Mouse (Mus musculus): ENCODE data around the gene Psg17. TPM values are rescaled to one million over a fixed set of nuclear protein-coding genes. Genes with fewer than 3 reads are reported as not detected.

The Psg17 gene
- polyA plus RNA-seq, 1 experiment = not detected

DNA sequence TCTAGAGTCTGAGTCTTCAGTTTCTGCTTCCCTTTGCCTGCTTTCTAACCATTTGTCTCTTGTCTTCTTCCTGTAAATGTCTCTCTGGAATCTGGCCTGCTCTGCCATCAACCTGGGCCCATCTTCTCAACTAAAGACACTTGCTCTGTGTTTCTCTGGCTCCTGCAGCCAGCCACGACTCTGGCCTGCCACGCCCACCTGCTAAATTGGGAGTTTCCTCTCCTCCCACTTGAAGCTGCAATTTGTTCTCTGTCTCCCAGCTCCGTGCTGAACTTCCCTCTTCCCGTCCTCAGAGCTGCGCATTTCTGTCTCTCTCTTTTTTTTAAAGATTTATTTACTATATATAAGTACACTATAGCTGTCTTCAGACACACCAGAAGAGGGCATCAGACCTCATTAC is 23.4 kb upstream of the Psg17 start:
- TF ChIP-seq FOSL1 (IDR thresholded peaks at IDR 0.05; ENCODE audit: insufficient read depth, low read length, poor library complexity, severe bottlenecking) (no peak), MAX (IDR thresholded peaks at IDR 0.05) (no peak), CTCF (IDR thresholded peaks at IDR 0.05; ENCODE audit: control insufficient read depth, insufficient read depth, insufficient read length) (no peak), MYOG (IDR thresholded peaks at IDR 0.05; ENCODE audit: control insufficient read depth, extremely low read depth, insufficient read length) (no peak), CEBPB (IDR thresholded peaks at IDR 0.05; ENCODE audit: low read depth) (no peak), MYOD1 (IDR thresholded peaks at IDR 0.05; ENCODE audit: control insufficient read depth, insufficient read length, low read depth) (no peak), USF1 (IDR thresholded peaks at IDR 0.05; ENCODE audit: low read depth) (no peak)
- no peaks in the 10 kb centered on the region for H3K79me2 ChIP-seq (ENCODE audit: control insufficient read depth, insufficient read depth)
- no peaks in the 10 kb centered on the region for H3K79me3 ChIP-seq (ENCODE audit: low read depth)
- H3ac ChIP-seq (ENCODE audit: control insufficient read depth, insufficient read length, low read depth) = no peak overlapping the region
- no peaks in the 10 kb centered on the region for H3K27me3 ChIP-seq (ENCODE audit: control insufficient read depth, insufficient read depth, insufficient read length)
- H3K36me3 ChIP-seq (ENCODE audit: control insufficient read depth, insufficient read depth) = no peaks in the 10 kb centered on the region
- H3K4me3 ChIP-seq (ENCODE audit: insufficient read depth, poor library complexity, severe bottlenecking) = no peak overlapping the region

DNA sequence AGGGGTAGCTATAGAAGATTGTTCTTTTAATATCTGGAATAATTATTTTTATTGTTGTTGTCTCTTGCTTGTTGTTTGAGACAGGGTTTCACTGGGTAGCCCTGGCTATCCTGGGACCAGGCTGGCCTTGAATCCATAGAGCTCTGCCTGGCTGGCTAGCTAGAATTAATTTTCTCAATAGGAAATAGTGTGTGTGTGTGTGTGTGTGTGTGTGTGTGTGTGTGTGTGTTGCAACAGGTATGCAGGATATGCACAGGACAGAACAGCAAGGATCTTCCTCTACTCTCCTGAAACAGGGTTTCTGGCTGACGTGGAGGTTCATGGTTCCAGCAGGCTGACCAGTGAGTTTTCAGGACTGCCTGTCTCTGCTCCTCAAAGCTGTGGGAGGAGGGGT is 19.8 kb upstream of the Psg17 start:
- H3K4me3 ChIP-seq (ENCODE audit: insufficient read depth, poor library complexity, severe bottlenecking) = no peak overlapping the region
- TF ChIP-seq FOSL1 (IDR thresholded peaks at IDR 0.05; ENCODE audit: insufficient read depth, low read length, poor library complexity, severe bottlenecking) (no peak), CEBPB (IDR thresholded peaks at IDR 0.05; ENCODE audit: low read depth) (no peak), MYOD1 (IDR thresholded peaks at IDR 0.05; ENCODE audit: control insufficient read depth, insufficient read length, low read depth) (no peak), USF1 (IDR thresholded peaks at IDR 0.05; ENCODE audit: low read depth) (no peak), MAX (IDR thresholded peaks at IDR 0.05) (no peak), MYOG (IDR thresholded peaks at IDR 0.05; ENCODE audit: control insufficient read depth, extremely low read depth, insufficient read length) (no peak), CTCF (IDR thresholded peaks at IDR 0.05; ENCODE audit: control insufficient read depth, insufficient read depth, insufficient read length) (no peak)
- H3K79me3 ChIP-seq (ENCODE audit: low read depth) = no peaks in the 10 kb centered on the region
- H3K36me3 ChIP-seq (ENCODE audit: control insufficient read depth, insufficient read depth) = no peaks in the 10 kb centered on the region
- no peaks in the 10 kb centered on the region for H3K79me2 ChIP-seq (ENCODE audit: control insufficient read depth, insufficient read depth)
- no peak overlapping the region for H3ac ChIP-seq (ENCODE audit: control insufficient read depth, insufficient read length, low read depth)
- no peaks in the 10 kb centered on the region for H3K27me3 ChIP-seq (ENCODE audit: control insufficient read depth, insufficient read depth, insufficient read length)

DNA sequence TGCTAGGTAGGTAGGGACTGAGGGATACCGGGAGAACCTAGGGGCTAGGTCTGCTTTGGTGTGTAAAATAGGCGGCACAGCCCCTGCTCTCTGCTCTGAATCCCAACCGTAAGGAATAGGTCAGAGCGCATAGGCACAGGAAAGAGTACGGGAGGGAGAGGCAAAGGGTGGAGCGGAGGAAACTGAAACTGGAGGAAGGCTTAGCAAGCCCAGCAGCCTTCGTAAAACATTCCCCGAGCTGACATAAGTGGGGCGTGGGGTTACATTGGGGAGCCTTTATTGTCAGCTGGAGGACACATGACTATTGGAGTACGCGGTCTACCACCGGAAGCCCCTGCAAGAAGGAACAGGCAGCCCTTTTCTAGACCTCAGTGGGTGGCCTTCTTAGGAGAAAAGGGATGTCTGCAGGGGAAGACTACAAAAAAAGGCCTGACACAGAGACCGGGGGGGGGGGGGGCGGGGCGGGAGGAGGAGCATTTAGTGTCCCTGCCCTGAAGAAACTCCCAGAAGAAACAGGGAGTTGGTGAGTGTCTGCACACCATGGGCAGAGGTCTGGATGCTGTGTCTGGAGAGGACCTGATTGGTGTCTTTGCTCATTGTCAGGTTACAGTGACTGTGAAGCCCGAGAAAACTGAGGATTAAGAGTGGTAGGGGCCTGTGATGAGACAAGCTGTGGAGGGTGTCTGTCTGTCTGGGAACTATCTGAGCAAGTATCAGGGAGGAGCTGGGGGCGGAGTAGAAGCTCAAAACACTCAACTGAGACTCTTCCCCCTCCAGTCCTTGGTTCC is 19.2 kb upstream of the Psg17 start:
- Histone ChIP-seq H3K79me3 (ENCODE audit: low read depth) (no peaks in the 10 kb centered on the region), H3ac (ENCODE audit: control insufficient read depth, insufficient read length, low read depth) (no peak overlapping the region), H3K79me2 (ENCODE audit: control insufficient read depth, insufficient read depth) (no peaks in the 10 kb centered on the region), H3K4me3 (ENCODE audit: insufficient read depth, poor library complexity, severe bottlenecking) (no peak overlapping the region), H3K36me3 (ENCODE audit: control insufficient read depth, insufficient read depth) (no peaks in the 10 kb centered on the region), H3K27me3 (ENCODE audit: control insufficient read depth, insufficient read depth, insufficient read length) (no peaks in the 10 kb centered on the region)
- TF ChIP-seq MYOG (IDR thresholded peaks at IDR 0.05; ENCODE audit: control insufficient read depth, extremely low read depth, insufficient read length) = no peak
- no peak for TF ChIP-seq FOSL1 (IDR thresholded peaks at IDR 0.05; ENCODE audit: insufficient read depth, low read length, poor library complexity, severe bottlenecking)
- no peak for TF ChIP-seq CEBPB (IDR thresholded peaks at IDR 0.05; ENCODE audit: low read depth)
- no peak for TF ChIP-seq MYOD1 (IDR thresholded peaks at IDR 0.05; ENCODE audit: control insufficient read depth, insufficient read length, low read depth)
- no peak for TF ChIP-seq CTCF (IDR thresholded peaks at IDR 0.05; ENCODE audit: control insufficient read depth, insufficient read depth, insufficient read length)
- TF ChIP-seq USF1 (IDR thresholded peaks at IDR 0.05; ENCODE audit: low read depth) = no peak
- TF ChIP-seq MAX (IDR thresholded peaks at IDR 0.05) = no peak

DNA sequence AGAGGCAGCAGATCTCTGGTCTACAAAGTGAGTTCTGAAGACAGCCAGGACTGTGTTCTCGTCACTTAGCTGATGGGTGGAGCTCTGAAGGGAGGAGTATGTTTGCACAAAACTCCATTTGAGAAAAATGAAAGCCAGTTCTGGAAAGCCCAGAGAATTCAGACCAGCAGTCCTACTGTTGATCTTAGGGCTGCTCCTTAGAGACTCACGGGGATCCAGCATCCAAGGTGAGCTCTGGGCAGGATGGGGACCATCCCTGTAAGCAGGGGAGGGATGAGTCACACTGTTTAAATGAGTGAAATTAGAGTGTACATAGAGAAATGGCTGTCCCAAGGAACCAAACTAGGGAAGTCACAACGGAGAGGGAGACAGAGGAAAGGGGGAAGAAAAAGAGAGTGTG is 18.5 kb upstream of the Psg17 start, which contains the start of gene Mill2:
TSS of gene Mill2 (plus strand) at position 102 of the 400 bp plus-strand sequence.
- no peaks in the 10 kb centered on the region for H3K27me3 ChIP-seq (ENCODE audit: control insufficient read depth, insufficient read depth, insufficient read length)
- TF ChIP-seq MYOG (IDR thresholded peaks at IDR 0.05; ENCODE audit: control insufficient read depth, extremely low read depth, insufficient read length) (no peak), CTCF (IDR thresholded peaks at IDR 0.05; ENCODE audit: control insufficient read depth, insufficient read depth, insufficient read length) (no peak), USF1 (IDR thresholded peaks at IDR 0.05; ENCODE audit: low read depth) (no peak), MYOD1 (IDR thresholded peaks at IDR 0.05; ENCODE audit: control insufficient read depth, insufficient read length, low read depth) (no peak), CEBPB (IDR thresholded peaks at IDR 0.05; ENCODE audit: low read depth) (no peak), FOSL1 (IDR thresholded peaks at IDR 0.05; ENCODE audit: insufficient read depth, low read length, poor library complexity, severe bottlenecking) (no peak), MAX (IDR thresholded peaks at IDR 0.05) (no peak)
- H3K79me2 ChIP-seq (ENCODE audit: control insufficient read depth, insufficient read depth) = no peaks in the 10 kb centered on the region
- H3K79me3 ChIP-seq (ENCODE audit: low read depth) = no peaks in the 10 kb centered on the region
- H3K4me3 ChIP-seq (ENCODE audit: insufficient read depth, poor library complexity, severe bottlenecking) = no peak within 1 kb of the TSS
- H3ac ChIP-seq (ENCODE audit: control insufficient read depth, insufficient read length, low read depth) = no peak within 1 kb of the TSS
- H3K36me3 ChIP-seq (ENCODE audit: control insufficient read depth, insufficient read depth) = no peaks in the 10 kb centered on the region

DNA sequence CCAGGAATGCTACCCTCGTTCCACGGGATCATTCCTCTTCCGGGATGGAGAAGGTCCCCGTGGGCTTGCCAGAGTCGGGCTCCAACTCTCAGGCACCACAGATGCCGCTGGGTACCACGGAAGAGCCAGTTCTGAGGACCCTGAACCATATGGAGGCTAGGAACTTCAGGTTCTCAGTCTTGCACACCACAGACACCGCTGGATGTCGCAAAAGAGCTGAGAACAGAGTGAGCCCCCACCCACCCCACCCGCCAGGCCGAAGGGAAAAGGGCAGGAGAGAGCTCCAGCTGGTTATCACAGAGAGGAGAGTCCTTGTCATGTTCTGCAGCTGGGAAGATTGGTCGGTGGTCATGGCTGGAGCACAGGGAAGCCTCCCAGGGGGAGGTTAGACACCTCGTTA is 10.9 kb upstream of the Psg17 start:
- no peak for TF ChIP-seq MYOD1 (IDR thresholded peaks at IDR 0.05; ENCODE audit: control insufficient read depth, insufficient read length, low read depth)

DNA sequence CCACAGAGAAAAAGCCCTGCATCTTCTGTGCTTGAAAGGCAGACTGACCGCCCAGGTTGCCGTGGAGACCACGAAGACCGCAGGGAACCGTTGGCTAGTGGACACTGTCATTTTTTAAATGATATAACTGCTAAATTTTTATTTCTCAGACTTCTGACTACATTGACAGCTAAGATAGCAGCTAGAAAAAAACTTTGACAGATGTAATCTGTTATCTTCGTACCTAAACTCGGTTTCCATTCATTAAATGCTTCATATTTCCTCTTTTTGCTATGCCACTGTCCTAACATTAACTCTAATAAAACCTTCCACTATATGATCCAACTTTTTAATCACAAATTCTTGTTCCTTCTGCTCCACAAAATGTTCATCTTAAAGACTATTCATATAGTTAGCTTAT is 8.1 kb upstream of the Psg17 start:
- TF ChIP-seq CTCF (IDR thresholded peaks at IDR 0.05; ENCODE audit: control insufficient read depth, insufficient read depth, insufficient read length) (no peak), MAX (IDR thresholded peaks at IDR 0.05) (no peak), USF1 (IDR thresholded peaks at IDR 0.05; ENCODE audit: low read depth) (no peak), MYOD1 (IDR thresholded peaks at IDR 0.05; ENCODE audit: control insufficient read depth, insufficient read length, low read depth) (no peak), CEBPB (IDR thresholded peaks at IDR 0.05; ENCODE audit: low read depth) (no peak), FOSL1 (IDR thresholded peaks at IDR 0.05; ENCODE audit: insufficient read depth, low read length, poor library complexity, severe bottlenecking) (no peak)
- no peaks in the 10 kb centered on the region for H3K79me2 ChIP-seq (ENCODE audit: control insufficient read depth, insufficient read depth)
- H3ac ChIP-seq (ENCODE audit: control insufficient read depth, insufficient read length, low read depth) = no peak overlapping the region
- H3K27me3 ChIP-seq (ENCODE audit: control insufficient read depth, insufficient read depth, insufficient read length) = no peaks in the 10 kb centered on the region
- no peaks in the 10 kb centered on the region for H3K36me3 ChIP-seq (ENCODE audit: control insufficient read depth, insufficient read depth)
- H3K79me3 ChIP-seq (ENCODE audit: low read depth) = no peaks in the 10 kb centered on the region
- H3K4me3 ChIP-seq (ENCODE audit: insufficient read depth, poor library complexity, severe bottlenecking) = no peak overlapping the region

More for the DNA sequence above, 10.9 kb upstream of the Psg17 start:
- H3K27me3 ChIP-seq (ENCODE audit: control insufficient read depth, insufficient read depth, insufficient read length) = no peaks in the 10 kb centered on the region
- no peaks in the 10 kb centered on the region for H3K79me3 ChIP-seq (ENCODE audit: low read depth)
- H3K4me3 ChIP-seq (ENCODE audit: insufficient read depth, poor library complexity, severe bottlenecking) = no peak overlapping the region
- H3K79me2 ChIP-seq (ENCODE audit: control insufficient read depth, insufficient read depth) = no peaks in the 10 kb centered on the region
- no peak overlapping the region for H3ac ChIP-seq (ENCODE audit: control insufficient read depth, insufficient read length, low read depth)
- H3K36me3 ChIP-seq (ENCODE audit: control insufficient read depth, insufficient read depth) = no peaks in the 10 kb centered on the region
